Mouse (Mus musculus) layer of hippocampus, postnatal 10 days (tissue): ENCODE data around the gene Gm9573. TPM values are rescaled to one million over a fixed set of nuclear protein-coding genes. Genes with fewer than 3 reads are reported as not detected.

Experiments used
- DNase-seq, 2 experiments: peaks; one replicate each; pipeline ENCODE4 v3.0.0; 2021; ENCODE audit warnings: low spot score in 2 of 2
- long read RNA-seq: library from polyadenylated mRNA; stranded (forward); transcript quantifications from one replicate; pipeline ENCODE4 v2.0.0, GENCODE M21; 2023
- total RNA-seq, 2 experiments: library from RNA; stranded (reverse); gene quantifications; 2 replicates each; pipeline ENCODE4 v1.2.3; 2021

Gene Gm9573
- total RNA-seq: not detected
- long read RNA-seq, partial matches to known transcripts: 0 of 3 reads
- long read RNA-seq, other reads (novel, unspliced or antisense): 3 of 3 reads

DNA sequence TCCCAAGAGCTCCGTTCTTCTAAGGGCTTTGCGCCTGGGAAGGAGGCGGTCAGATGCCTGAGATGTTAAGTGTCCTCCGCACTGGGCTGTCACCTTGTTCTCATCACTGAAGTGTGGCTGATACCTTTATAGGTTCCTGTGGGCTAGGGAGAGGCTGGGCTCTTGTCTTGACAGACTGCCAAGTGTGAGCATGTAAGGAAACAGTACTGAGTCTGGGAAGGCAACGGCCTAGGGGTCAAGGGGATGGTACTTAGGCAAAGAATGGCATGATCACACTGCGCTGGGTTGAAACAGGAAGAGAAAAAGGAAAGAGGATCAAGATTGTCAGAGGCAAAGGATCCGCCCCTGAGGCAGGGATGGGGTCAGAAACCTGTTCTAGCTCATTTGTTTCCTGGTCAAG, at the start of gene Gm9573:
TSS of gene Gm9573 (minus strand) at position 101 of the 400 bp plus-strand sequence.
- no peak for DNase-seq

DNA sequence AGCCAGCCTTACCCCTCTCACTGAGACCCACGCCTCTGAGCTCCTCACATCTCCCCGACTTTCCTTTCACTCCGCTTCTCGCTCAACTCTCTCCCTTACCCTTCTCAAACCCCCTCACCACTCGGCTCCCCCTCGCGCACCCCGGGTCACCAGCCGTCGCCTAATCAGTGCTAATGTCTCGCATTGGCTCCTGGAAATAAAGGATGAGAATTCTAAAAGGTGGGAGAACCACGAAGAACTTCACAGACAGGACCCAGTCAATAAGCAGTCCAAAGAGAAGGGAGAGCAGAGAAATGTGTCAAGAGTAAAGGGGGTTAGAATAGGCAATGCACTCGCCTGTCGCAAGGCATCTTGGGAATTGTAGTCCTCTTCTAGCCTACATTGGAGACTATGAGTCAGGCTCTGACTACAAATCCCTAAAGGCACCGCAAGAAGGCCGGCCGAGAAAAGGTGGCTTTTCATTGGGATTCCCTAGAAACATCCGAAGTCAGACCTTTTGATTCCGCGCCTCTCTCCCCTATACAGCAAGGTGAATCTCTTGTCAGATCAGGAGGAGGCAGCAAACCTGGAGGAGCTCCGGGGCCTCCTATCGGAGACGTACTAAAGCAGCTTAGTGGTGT, 47.1 kb upstream of the Gm9573 start, which contains the start of gene Gtf2h4:
TSS of gene Gtf2h4 (minus strand) at position 324 of the 620 bp plus-strand sequence.
- DNase-seq: peak; percentile 83 to 88

DNA sequence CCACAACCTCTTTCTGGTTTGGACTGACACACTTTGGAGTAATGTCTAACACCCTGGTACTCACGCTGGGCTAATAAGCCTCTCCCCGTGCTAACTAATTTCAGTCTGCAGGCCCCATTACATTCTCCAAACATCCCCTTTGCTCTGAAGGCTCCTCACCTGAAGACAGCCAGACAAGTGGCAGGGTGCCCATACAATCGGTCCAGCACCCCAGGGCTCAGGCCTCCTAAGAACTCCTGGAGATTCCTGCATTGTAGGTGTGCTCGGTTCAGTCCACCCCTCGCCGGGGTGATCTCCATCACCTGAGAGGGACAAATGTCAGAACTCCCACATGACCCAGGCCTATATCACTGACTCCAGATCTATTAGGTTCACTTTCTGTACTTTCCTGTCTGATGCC, 46.1 kb upstream of the Gm9573 start:
- no peak for DNase-seq

DNA sequence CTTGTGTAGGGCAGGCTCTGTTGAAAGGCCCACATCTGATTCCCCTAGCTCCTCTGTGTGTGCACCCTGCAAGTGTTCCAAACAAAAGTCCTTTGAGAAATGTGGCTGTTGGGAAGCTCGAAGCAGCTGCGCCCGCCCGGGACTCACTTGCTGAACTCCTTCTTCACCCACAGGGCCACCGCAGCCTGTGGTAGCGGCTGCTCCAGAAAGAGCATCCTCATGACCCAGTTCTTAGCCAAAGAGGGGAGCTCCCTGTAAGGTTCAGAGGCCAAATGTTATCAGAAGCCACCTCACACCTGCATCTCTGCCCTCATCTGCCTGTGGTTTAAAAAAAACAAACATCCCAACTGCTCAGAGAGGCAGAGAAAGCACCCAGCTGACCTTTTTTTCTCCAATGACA, 45.4 kb upstream of the Gm9573 start:
- DNase-seq: no peak

DNA sequence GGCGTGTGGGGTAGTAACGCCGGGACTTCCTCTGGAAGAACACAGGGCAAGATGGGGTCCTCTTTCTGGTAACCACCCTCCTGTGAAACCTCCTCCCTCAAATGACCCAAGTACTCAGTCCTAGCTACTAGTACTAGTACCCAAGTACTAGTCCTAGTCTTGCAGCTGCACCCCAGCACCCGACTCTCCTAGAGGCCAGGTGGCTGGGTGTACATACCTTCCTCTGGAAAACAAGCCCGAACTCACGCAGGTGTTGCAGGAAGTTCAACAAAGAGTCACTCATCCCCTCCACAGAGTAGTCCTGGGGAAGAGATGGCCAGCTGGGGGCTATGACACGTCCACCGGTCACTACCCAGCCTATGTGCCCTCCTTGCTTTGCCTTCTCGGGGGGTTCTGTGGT, 43.3 kb upstream of the Gm9573 start:
- no peak for DNase-seq

DNA sequence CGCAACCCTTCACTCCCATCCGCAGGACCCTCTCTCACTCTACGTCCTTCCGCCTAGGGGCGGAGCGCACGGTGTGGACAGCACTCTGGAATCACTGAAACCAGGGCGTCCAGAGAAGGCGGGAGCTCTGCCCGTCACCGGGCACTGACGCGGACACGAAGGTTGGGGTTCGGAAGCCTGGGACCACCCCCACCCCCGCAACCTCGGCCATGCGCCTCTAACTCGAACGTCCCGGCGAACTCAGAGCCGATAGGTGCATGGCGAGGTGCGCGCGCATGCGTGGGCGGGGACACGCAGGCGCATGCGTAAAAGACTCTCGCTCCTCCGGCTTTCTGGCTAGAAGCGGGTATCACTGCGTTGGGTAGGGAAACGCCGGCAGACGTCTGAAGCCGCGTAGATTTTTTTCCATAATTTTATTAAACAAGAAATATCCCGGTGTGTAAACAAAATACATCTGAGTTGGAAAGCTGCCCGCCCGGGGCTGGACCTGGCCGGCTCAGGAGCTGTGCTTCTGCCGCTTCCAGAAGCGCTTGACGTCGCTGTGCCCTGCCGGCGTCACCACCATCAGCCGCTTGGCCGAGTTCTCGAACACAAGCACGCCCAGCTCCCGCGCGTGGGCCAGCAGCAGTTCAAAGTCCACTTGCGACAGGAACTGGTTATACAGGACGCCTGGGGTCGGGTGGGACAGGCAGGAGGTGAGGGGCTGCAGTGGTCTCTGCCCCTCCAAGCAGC, 41.1 kb upstream of the Gm9573 start, which contains the start of gene Vars2:
TSS of gene Vars2 (minus strand) at position 259 of the 732 bp plus-strand sequence.
- DNase-seq: peak; percentile 96 to 98

DNA sequence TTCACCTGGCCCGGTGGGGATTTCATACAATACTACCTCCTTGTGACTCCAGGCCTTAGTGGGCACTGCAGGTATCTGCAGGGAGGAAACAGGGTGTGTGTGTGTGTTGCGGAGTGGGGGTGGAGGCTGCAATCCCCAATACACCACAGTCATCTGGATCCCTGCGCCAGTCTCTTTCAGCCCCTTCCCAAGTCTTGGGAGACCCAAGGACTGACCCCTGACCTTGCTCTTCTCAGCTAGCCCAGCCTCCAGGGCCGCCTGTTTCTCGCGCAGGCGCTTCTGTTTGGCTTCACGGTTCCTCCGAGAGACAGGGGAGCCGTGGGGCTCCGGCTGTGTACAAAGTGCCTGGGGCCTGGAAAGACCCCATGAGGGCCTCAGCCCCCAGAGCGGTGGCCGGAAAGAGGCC, 40.4 kb upstream of the Gm9573 start:
- no peak for DNase-seq

DNA sequence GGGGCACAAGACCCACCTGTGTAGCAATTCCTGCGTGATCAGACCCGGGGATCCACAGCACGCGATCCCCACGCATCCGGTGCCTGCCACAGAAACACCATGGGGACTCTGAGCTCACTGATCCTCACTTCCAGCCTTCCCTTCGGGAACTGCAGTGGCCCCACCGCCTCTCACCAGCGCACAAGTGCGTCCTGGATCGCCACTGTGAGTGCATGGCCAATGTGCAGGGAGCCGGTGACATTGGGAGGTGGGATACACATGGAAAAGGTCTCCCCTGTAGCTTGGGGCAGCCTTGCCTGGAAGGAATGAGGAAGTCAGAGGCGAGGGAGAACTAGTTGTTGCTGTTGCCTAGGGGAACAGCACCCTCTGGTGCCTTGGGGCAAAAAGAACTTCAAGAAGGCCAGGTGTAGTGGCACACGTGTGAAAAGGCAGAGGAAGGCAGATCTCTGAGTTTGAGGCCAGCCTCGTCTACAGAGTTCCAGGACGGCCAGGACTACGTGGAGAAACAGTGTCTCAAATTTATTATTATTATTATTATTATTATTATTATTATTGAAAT, 39.6 kb upstream of the Gm9573 start:
- peak in 1 of 2 experiments; percentile 43 for DNase-seq

DNA sequence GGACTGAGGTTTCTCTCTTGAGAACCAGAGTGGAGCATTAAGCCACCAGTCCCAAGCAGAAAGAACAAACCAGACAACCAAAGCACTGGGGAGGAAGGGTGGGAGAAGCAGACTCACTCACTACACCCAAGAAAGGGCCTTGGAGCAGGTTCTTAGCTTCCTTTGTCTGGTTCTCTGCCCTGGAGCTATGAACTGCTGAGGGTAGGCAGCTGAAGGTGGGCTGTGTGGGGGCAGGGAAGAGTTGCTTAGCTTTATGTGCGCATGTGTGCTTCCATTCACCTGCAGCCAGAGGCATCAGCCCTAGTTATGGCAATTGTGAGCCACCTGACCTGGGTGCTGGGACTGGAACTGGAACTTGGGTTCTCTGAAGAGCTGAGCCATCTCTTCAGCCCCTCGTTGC, 26.6 kb upstream of the Gm9573 start:
- DNase-seq: no peak

DNA sequence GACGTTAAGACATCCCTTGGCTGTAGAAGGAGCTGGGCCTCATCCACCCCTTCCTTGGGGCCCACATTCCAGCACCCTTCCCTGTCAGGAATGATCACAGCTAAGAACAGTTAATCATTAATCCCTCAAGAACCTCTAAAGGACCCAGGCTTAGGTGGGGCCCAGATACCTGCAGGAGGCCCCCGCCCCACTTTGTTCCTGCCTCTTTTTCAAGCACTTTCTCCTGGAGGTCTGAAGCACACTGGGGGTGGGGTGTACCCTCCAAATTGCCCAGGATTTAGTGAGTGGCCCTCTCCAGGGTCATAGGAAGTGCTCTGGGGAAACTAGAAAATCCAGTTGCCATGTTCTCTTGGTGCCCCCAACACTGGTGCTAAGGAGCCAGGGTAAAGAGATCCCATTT, 23.0 kb upstream of the Gm9573 start:
- DNase-seq: no peak

DNA sequence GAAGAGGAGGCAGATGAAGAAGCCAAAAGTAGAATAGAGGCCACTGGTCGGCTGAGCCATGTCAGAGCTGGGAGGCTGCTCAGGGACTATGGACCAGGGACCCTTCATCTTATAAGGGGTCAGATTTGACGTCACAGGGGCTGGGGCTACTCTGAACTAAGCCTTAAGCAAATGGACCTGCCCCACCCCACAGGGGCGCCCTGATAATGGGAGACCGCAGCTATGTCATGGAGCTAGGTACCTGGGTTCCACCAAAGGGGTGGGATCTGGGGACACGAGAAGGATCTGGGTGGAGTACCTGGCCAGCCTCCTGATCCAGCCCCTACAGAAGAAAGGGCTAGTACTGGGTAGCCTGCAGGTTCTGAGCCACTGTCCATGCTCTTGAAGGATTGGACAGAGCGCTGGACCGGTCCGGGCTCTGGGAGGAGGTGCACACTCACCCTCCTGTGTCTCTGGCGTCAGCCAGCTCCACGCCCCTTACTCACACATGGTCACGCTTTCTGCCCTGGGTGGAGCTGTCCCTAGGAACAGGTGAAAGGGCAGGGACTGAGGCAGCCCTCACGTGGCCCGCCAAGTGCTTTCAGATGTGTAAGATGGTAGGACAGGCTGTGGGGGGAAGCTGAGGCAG, 17.3 kb upstream of the Gm9573 start, which contains the start of gene Mucl3:
TSS of gene Mucl3 (minus strand) at position 87 of the 628 bp plus-strand sequence.
- DNase-seq: no peak

DNA sequence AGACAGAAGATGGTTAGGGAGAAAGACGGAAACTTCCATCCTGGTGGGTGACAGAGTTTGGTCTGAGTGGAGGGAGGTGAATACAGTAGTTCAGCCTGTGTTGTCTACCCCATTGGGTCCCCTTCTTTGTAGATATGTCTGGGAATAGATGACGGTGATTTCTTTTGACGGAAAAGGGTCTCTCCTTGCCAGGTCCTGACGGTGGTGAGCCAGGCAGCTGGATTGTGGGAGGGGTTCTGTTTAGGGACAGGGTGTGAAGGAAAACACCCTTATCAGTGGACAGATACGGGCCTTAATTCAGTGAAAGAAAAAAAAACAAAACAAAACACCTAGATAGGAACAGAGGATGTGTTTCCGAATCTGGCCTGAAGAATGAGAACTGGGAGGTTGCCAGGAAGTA, 12.9 kb upstream of the Gm9573 start:
- DNase-seq: no peak

DNA sequence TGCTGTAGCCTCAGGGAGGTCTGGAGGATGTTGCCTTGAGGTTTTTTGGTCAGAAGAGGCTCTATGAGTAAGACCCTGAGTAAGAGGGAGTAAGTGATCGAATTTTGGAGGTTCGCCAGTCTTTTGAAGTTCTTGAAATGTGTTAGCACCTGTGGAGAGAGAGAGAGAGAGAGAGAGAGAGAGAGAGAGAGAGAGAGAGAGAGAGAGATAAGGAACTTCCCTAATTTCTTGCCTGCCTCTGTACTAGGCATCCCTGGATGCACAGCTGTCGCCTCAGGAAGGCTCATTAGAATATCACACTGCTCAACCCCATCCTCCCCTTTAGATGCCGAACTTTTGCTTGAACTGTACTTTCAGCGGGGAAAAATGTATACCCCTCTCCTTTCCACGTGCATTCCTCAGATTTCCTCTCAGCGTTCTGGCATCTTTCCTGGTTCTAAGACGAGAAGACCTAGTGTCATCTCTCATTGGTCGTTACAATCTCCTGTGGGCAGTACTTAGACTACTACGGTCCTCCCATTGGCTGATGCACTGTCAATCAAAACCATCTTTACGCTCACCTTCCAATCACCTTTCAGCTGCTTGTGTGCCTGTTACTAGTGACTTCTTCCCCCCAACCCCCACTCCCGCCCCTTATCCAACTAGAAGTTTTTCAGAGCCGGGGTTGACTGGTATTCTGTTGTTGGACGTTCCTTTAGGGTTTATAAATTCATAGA, 12.2 kb upstream of the Gm9573 start:
- DNase-seq: peak; percentile 59 to 61

DNA sequence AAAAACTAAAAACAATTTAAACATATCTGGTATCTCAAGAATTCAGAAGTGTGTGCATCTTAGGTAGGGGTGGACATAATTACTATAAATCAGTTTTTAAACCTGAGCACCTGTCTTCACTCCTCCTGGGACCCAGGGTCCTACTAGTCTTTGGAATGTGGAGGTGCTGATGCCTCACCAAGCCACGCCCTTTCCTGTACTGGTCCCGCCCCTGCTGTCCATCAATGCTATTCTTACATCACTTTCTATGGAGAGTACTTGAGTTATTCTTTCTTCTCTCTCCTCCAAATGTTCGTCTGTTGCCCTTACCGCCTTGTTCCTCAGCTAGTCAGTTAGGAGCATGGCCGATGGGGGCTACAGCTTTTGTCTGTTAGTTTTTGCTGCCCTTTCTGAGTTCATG, 9.9 kb upstream of the Gm9573 start:
- no peak for DNase-seq

DNA sequence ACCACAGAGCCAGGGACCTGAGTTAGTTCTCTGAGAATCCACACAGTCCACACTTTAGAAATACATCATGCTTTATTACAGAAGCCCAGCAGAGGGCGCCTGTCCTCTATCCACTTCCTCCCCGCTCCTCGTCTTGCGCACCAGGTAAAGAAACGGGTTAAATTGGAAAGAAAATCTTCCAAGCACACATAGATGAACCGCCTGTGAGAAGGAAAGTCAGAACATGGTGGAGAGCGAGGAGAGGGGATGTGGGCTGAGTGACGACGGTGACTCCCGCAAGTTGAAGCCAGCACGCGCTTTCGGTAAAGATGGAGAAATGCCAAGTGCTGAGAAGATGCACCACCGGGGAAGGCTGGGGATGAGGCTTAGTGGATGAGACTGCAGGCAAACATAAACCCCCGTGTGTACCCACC, 9.3 kb upstream of the Gm9573 start:
- peak; percentile 82 to 84 for DNase-seq

DNA sequence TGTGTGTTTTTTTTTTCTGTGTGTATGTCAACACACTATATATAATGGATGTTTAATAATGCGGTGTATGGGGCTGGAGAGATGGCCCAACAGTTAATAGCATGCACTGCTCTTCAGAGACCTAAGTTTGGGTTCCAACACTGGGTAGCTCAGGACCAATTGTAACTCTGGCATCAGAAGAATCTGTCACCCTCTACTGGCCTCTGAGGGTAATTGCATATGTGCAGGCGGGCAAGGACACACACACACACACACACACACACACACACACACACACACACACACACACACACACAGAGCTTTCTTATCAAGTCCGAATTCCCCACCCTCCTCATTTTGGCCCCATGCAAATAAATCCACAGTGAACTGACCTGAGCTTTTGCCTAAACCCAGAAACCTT, 8.8 kb upstream of the Gm9573 start:
- no peak for DNase-seq

DNA sequence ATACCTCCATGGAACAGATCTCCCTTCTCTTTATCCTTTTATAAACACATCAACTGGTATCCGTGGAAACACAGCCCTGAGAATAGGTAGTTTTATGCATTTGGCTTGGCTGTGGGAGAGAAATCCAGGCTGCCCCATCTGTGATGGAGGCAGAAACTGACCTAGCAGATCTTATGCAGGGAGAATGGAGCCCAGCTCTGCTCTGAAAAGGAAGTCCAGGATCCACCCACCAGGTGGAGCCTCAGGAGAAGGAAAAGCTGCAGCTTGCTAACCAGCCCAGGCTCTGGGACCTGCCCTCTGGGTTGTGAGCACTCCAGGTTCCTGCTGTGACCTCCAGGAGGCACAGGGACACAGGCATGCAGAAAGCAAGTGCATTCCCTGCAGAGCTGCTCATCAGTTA, 7.6 kb upstream of the Gm9573 start:
- DNase-seq: peak; percentile 24 to 45

DNA sequence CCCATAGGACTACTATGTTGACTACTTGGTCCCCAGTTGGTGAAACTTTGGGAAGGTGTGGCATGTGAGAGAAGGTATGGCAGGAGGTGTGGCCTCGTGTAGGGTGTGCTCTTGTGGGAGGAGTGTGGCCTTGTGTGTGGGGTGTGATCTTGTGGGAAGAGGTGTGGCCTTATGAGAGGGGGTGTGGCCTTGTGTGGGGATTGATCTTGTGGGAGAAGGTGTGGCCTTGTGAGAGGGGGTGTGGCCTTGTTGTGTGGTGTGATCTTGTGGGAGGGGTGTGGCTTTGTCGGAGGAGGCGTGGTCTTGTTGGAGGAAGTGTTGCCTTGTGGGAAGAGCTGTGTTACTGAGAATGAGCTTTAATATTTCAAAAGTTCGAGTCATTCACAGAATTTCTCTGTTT, 9.3 kb downstream of the Gm9573 start:
- DNase-seq: no peak

DNA sequence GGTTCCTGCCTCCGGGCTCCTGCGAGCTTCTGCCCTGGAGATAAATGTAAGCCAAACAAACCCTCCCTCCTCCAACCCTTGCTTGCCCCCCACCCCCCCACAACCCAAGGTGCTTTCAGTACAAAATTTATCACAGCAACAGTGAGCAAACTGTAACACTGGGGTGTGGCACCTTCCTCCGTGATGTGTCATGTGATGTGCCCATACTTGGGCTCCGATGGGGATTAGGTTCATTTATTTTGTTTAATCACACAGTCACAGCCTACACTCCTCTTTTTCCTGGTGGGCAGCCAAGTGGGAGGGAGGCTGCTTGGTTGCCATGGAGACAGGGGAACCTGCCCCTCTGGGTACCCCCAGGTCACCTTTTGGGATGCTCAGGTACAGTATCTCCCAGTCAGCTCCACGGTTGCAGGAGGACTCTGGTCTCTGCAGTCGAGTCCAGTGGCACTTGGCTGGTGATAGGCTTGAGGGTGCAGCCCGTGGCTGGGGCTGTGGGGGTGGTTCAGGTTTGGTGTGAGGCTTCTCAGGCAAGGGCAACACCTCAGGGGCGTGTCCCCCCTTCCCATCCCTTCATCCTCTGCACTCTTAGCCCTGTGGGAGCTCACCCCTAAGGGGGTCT, 24.6 kb downstream of the Gm9573 start:
- DNase-seq: no peak

DNA sequence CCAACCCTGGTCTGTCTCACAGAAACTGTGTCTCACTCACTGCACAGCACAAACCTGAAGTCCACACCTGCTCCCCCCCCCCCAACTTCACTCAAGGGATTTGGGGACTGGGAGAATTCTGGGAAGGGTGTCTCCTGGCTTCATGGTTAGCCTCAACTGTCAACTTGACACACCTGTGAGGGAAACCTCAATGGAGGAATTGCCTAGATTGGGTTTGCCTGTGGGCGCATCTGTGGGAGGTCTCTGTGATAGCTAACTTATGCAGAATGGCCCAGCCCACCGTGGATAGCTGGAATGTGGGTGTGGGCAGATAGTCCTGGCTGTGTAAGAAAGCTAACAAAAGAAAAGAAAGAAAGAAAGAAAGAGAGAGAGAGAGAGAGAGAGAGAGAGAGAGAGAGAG, 25.2 kb downstream of the Gm9573 start, which contains the start of gene Sfta2:
TSS of gene Sfta2 (plus strand) at position 301 of the 400 bp plus-strand sequence.
- no peak for DNase-seq

DNA sequence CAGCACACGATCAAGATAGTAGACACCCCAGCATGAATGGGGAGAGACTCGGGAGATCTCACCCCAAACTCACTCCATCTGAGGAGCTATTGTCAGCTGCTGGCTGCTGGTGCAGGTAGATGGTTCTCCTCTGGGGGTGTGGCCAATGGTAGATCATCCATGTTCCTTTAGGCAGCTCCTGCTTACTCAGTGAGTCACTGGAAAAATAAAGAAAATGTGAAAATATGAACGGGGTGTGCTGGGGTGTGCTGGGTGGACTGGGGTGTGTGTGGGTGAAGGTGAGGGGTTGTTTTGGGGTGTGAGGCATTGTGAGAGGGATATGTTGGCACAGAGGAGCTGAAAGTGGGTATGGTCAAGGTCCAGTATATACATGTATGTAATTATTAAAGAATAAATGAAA, 29.0 kb downstream of the Gm9573 start:
- DNase-seq: no peak
